Mouse (Mus musculus) MEL (cell line): ENCODE data around the gene Slc25a21.

Source experiments
- CTCF ChIP-seq, 3 experiments: IDR thresholded peaks in 2 of 3; conservative IDR thresholded peaks in 1 of 3; 2 replicates each; pipeline ENCODE4 v1.5.1; 2011 to 2012; ENCODE audit warnings: low read length in 3 of 3, low read depth in 2 of 3, mild to moderate bottlenecking in 2 of 3, improper control_type of control experiment in 1 of 3, inconsistent platforms in 1 of 3, mixed read lengths in 1 of 3, moderate library complexity in 1 of 3; ENCODE audit not compliant: control insufficient read depth in 1 of 3, insufficient read depth in 1 of 3, poor library complexity in 1 of 3, severe bottlenecking in 1 of 3
- EP300 ChIP-seq, 2 experiments: IDR thresholded peaks; 2 replicates each; pipeline ENCODE4 v1.6.1; 2011; ENCODE audit warnings: improper control_type of control experiment in 2 of 2, low read length in 2 of 2, low read depth in 1 of 2, mild to moderate bottlenecking in 1 of 2
- KAT2A ChIP-seq: conservative IDR thresholded peaks from 2 replicates; pipeline ENCODE4 v1.6.1; 2012; ENCODE audit warnings: low read depth, low read length, improper control_type of control experiment, inconsistent platforms
- MXI1 ChIP-seq: IDR thresholded peaks from 2 replicates; pipeline ENCODE4 v1.6.1; 2011; ENCODE audit warnings: mild to moderate bottlenecking, low read depth, low read length, improper control_type of control experiment
- POLR2A ChIP-seq, 2 experiments: IDR thresholded peaks; 2 replicates each; pipeline ENCODE4 v1.6.1; 2011 to 2012; ENCODE audit warnings: low read length in 2 of 2, mild to moderate bottlenecking in 2 of 2, control low read depth in 1 of 2, improper control_type of control experiment in 1 of 2, low read depth in 1 of 2, moderate library complexity in 1 of 2; ENCODE audit not compliant: control insufficient read depth in 1 of 2, insufficient read depth in 1 of 2, poor library complexity in 1 of 2
- SIN3A ChIP-seq: IDR thresholded peaks from 2 replicates; pipeline ENCODE4 v1.6.1; 2012; ENCODE audit warnings: low read length, improper control_type of control experiment, inconsistent platforms
- TAL1 ChIP-seq: IDR thresholded peaks from 2 replicates; pipeline ENCODE4 v1.6.1; 2012; ENCODE audit warnings: mild to moderate bottlenecking, inconsistent platforms, low read length, moderate library complexity, mixed read lengths
- TBP ChIP-seq: IDR thresholded peaks from 2 replicates; pipeline ENCODE4 v1.8.0; 2011; ENCODE audit warnings: low read depth, low read length, improper control_type of control experiment

GRCm38 (mm10) chr12:57137809-57138208 is 59.5 kb downstream of the Slc25a21 start:
- TF ChIP-seq TBP (no peak), MXI1 (no peak), POLR2A (IDR thresholded peaks at IDR 0.05; ENCODE audit: control insufficient read depth in 1 of 2, insufficient read depth in 1 of 2, low read depth in 1 of 2, low read length in 2 of 2, poor library complexity in 1 of 2) (no peak), TAL1 (no peak), SIN3A (no peak), EP300 (IDR thresholded peaks at IDR 0.05; ENCODE audit: low read depth in 1 of 2, low read length in 2 of 2) (no peak), KAT2A (no peak), CTCF (IDR thresholded peaks at IDR 0.05 in 2 of 3, conservative IDR thresholded peaks at IDR 0.05 in 1 of 3; ENCODE audit: control insufficient read depth in 1 of 3, insufficient read depth in 1 of 3, low read depth in 2 of 3, low read length in 3 of 3, poor library complexity in 1 of 3, severe bottlenecking in 1 of 3) (no peak)
